Mouse (Mus musculus) hindbrain, embryonic 11.5 days (tissue): ENCODE measurements around the gene Espl1. TPM values are rescaled to one million over a fixed set of nuclear protein-coding genes. Genes with fewer than 3 reads are reported as not detected.

Experiments used
- ATAC-seq: fragments of 200-750 bp; cut with Nextera tagmentation; 2 replicates; pipeline ENCODE4 v1.8.0; 2017; ENCODE audit warnings: mild to moderate bottlenecking, moderate TSS enrichment, moderate library complexity; ENCODE audit not compliant: low FRiP score
- DNase-seq: peaks from one replicate; pipeline ENCODE4 v3.0.0-alpha.2; 2015; ENCODE audit warnings: low spot score
- H3K27ac ChIP-seq: fragments of 300-500 bp; sonication (generic); 2 replicates; pipeline ENCODE4 v1.5.1; 2014; ENCODE audit warnings: mild to moderate bottlenecking, low read depth, low read length
- H3K27me3 ChIP-seq: fragments of 300-500 bp; sonication (generic); 2 replicates; pipeline ENCODE4 v1.6.1; 2014; ENCODE audit warnings: mild to moderate bottlenecking, low read length, moderate library complexity, mixed read lengths; ENCODE audit not compliant: control insufficient read depth, insufficient read depth
- H3K36me3 ChIP-seq: fragments of 300-500 bp; sonication (generic); 2 replicates; pipeline ENCODE4 v1.6.1; 2014; ENCODE audit warnings: mild to moderate bottlenecking, low read length, moderate library complexity, mixed read lengths; ENCODE audit not compliant: control insufficient read depth, insufficient read depth
- H3K4me1 ChIP-seq: fragments of 300-500 bp; sonication (generic); replicated peaks from 2 replicates; pipeline ENCODE4 v1.6.1; 2014; ENCODE audit warnings: low read length, mixed read lengths; ENCODE audit not compliant: control insufficient read depth, insufficient read depth
- H3K4me2 ChIP-seq: fragments of 300-500 bp; sonication (generic); replicated peaks from 2 replicates; pipeline ENCODE4 v1.6.1; 2014; ENCODE audit warnings: mild to moderate bottlenecking, low read depth, low read length
- H3K4me3 ChIP-seq: fragments of 300-500 bp; sonication (generic); 2 replicates; pipeline ENCODE4 v1.5.1; 2014; ENCODE audit warnings: low read depth, low read length
- H3K9ac ChIP-seq: fragments of 300-500 bp; sonication (generic); 2 replicates; pipeline ENCODE4 v1.6.1; 2014; ENCODE audit warnings: low read depth, low read length
- H3K9me3 ChIP-seq: fragments of 300-500 bp; sonication (generic); 2 replicates; pipeline ENCODE4 v1.6.1; 2016; ENCODE audit warnings: low read length; ENCODE audit not compliant: control insufficient read depth
- WGBS: fragments of 180-500 bp; shearing (Covaris S2); extraction: QIAGEN DNeasy Blood & Tissue Kit; methylation state at CpG from one replicate; pipeline ENCODE4 v1.1.7; 2014; 5-methylcytosine and 5-hydroxymethylcytosine counted together
- polyA plus RNA-seq: library from polyadenylated mRNA; unstranded; fragments of >200 nt; fragmentation: Nextera tagmentation; extraction: Ambion mirVana; gene quantifications from 2 replicates; pipeline ENCODE4 v1.2.1, GENCODE M21; 2014

Espl1 gene
- polyA plus RNA-seq, 1 experiment from 2014 or later = 21.8 TPM

DNA sequence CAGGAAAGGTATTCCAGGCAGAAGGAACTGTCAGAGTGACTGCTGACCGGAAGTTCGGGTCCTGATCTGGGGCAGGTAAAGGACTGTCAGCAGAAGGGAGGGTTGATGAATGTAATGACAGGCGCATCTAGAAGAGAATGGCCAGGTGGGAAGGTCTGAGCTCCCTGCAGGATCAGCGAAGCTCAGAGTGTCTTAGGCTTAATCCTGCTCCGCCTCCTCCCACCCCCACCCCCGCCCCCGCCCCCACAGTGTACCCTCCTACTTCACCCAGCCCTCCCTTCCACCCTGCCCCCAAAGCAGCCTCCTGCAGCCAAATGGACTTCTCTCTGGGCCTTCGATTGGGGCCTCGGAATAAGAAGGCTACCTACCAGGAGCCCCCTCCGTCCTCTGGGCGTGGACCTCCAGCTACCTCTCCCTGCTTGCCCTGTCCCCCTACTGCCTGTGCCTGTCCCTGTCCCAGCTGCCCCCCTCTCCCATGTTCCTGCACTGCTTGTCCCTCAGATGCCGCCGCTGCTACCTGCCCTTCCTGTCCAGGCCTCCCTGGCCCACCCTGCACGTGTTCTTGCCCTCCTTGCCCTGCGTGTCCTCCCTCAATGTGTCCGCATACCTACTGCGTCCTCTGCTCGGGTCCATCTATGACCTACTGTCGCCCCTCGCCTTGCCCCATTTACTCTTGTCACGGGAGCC is 25.6 kb upstream of the Espl1 start, which contains the start of gene Gm9918:
Gm9918 (plus strand) TSS at position 290 of the 687 bp plus-strand sequence.
- no peak within 1 kb of the TSS for H3K27ac ChIP-seq
- H3K27me3 ChIP-seq = peaks cover 7% of the 10 kb centered on the region; the same call in 1 of the 2 replicates
- no peaks in the 10 kb centered on the region for H3K9me3 ChIP-seq
- 0 out of 2 replicates have a peak within 1 kb of the TSS, but pooled peaks have one; percentile 4 for H3K4me3 ChIP-seq
- no peak for ATAC-seq
- 6% methylated on average over 20 of the region's 21 CpGs for WGBS
- H3K4me2 ChIP-seq = peak within 1 kb of the TSS; percentile 24
- no peak within 1 kb of the TSS for H3K9ac ChIP-seq
- peak; percentile 16 for DNase-seq
- no peaks in the 10 kb centered on the region for H3K4me1 ChIP-seq
- H3K36me3 ChIP-seq = no peaks in the 10 kb centered on the region

DNA sequence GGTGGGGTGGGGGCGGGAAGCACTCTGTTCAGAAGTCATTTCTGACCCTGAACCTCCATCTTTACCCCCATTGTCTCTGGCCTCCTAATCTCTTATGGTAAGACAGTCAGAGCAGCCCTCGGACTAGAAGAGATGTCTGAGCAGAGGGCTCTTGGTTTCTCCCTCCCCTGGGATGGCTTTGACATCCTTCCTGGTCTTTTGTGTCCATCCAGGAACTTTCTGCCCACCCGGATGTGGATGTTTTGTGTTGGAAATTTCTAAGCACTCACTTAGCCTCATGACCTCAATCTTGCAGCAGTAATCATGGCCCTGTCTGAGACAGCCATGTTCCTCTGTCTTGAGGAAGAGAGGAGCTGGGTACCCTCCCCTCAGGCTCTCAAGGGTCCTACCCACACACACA is 24.6 kb upstream of the Espl1 start:
- Histone ChIP-seq H3K4me2 (no peak overlapping the region; the same call in 1 of the 2 replicates), H3K9ac (no peak overlapping the region), H3K36me3 (no peaks in the 10 kb centered on the region), H3K4me3 (no peak overlapping the region), H3K4me1 (no peaks in the 10 kb centered on the region), H3K9me3 (no peaks in the 10 kb centered on the region), H3K27ac (no peak overlapping the region), H3K27me3 (peaks cover 7% of the 10 kb centered on the region; the same call in 1 of the 2 replicates)
- no peak for ATAC-seq
- 24% methylated on average over 3 of the region's 3 CpGs for WGBS
- DNase-seq = no peak

DNA sequence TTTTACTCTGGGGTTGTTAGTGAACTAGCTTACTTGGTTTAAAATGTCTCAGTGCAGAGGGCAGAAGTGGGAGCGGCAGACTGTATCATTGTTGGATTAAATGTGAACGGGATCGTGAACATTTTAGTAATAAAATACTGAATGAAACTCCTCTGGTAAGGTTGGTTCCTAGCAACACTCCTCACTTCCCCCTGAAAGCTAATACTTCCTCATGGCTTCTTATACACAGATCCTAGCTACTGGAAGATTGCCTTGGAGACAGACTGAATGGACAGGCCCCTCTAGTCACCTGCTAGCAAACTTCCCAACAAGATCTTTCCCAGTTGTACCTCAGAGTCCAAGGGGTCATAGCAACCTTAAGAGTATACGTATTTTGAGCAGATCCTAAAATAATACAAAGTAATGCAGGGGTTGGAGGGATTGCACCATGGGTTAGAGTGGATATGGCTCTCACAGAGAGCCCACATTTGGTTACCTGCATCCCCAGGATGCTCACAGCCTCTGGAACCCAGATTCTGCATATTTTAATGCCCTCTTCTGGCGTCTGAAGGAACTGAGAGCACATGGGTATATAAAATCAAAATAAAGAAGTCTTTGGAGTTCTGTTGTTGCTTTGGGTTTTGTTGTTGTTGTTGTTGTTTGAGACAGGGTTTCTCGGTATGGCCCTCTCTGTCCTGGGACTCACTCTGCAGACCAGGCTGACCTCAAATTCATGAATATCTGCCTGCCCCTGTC is 21.9 kb upstream of the Espl1 start:
- peaks cover 7% of the 10 kb centered on the region; the same call in 1 of the 2 replicates for H3K27me3 ChIP-seq
- no peak overlapping the region for H3K4me2 ChIP-seq
- H3K9ac ChIP-seq = no peak overlapping the region
- no peak overlapping the region for H3K27ac ChIP-seq
- no peaks in the 10 kb centered on the region for H3K36me3 ChIP-seq
- no peak for DNase-seq
- H3K9me3 ChIP-seq = no peaks in the 10 kb centered on the region
- no peak for ATAC-seq
- no peaks in the 10 kb centered on the region for H3K4me1 ChIP-seq
- WGBS = 67% methylated on average over 6 of the region's 6 CpGs
- H3K4me3 ChIP-seq = no peak overlapping the region

DNA sequence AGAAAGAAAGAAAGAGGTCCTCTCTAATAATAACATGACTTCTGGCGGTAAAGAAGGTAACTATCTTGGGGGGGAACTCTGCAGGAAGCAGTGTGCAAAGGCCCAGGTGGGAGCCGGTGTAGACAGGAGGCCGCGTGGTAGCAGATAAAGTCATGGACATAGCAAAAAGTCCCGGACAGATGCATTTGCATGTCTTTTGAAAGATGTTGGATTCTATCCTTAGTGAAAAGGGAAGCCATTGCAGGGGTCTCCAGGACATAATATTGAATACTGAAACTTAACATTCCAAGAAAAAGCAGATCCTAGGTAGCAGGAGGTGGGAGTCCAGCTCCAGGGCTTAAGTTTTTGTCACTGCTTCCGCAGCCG is 17.4 kb upstream of the Espl1 start:
- H3K36me3 ChIP-seq = 0 out of 2 replicates have a peak, but pooled peaks cover 4% of the 10 kb centered on the region
- H3K27me3 ChIP-seq = no peaks in the 10 kb centered on the region
- no peaks in the 10 kb centered on the region for H3K9me3 ChIP-seq
- peak overlapping the region; percentile 87 for H3K9ac ChIP-seq
- DNase-seq (no peak), ATAC-seq (peak; percentile 14; the same call in 1 of the 2 replicates)
- H3K4me3 ChIP-seq = peak overlapping the region; percentile 89
- peak overlapping the region; percentile 74 for H3K27ac ChIP-seq
- peak overlapping the region; percentile 83 for H3K4me2 ChIP-seq
- 32% methylated on average over 7 of the region's 7 CpGs for WGBS
- H3K4me1 ChIP-seq = peaks cover 5% of the 10 kb centered on the region; the same call in 1 of the 2 replicates

DNA sequence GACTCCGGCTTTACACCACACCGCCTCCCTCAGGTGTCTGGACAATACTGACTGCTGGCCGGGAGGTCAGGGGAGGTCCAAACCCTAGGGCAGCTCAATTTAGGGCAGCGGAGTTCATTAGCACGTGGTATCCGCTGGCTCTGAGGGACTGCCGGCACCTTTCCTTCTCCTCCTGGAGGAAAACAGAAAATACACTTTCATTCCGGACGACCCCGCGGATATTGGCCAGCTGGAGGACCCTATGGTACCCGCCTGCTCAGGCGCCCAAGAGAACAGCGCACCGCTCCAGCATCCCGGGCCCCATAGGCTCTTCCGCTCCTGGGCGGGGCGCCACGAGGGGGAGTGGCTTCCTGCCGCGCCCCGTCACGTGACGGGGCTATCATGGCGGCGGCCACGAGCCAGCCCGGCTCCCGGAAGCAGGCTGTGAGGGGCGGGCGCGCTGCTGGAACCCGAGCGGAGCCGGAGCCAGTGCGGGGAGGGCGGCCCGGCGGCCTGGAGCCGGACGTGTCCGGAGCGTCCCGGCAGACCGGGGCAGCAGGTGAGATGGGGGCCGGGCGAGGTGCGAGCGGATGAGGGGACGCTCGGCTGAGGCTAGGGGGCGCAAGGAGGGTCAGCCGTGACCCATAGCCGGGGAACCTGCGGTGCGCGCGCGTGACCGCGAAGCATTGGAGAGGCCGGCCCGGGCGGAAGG is 16.8 kb upstream of the Espl1 start, which contains the start of gene Mfsd5:
Mfsd5 (plus strand) TSS at position 363 of the 691 bp plus-strand sequence.
- peak within 1 kb of the TSS; percentile 87 for H3K9ac ChIP-seq
- peak within 1 kb of the TSS; percentile 74 for H3K27ac ChIP-seq

DNA sequence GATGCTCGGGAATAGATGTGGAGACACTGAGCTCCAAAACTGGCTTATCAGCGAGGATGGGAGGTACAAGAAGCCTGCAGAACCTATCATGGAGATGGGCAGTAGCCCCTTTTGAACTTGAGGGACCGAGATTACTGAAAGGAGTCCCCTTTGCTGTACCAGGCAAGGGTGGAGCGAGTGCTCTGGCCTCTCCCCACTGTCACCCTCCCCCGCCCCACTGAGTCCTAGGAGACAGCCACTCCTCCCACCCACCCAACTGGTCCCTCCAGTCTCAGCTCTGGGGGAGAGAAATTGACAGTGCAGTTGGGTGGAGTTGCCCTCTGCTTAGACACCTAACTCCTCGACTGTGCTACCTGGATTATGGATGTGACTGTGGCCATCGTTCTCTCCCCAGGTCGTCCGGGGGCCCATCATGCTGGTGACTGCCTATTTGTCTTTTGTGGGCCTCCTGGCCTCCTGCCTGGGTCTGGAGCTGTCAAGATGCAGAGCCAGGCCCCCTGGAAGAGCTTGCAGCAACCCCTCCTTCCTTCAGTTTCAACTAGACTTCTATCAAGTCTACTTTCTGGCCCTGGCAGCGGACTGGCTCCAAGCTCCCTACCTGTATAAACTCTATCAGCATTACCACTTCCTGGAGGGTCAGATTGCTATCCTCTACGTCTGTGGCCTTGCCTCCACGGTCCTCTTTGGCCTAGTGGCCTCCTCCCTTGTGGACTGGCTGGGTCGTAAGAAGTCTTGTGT is 16.1 kb upstream of the Espl1 start:
- ATAC-seq (peak; percentile 49; the same call in 1 of the 2 replicates), DNase-seq (no peak)
- 30% methylated on average over 13 of the region's 13 CpGs for WGBS

More for the DNA sequence above, 16.8 kb upstream of the Espl1 start, which contains the start of gene Mfsd5:
- Histone ChIP-seq H3K4me2 (peak within 1 kb of the TSS; percentile 83), H3K36me3 (0 out of 2 replicates have a peak, but pooled peaks cover 4% of the 10 kb centered on the region), H3K27me3 (no peaks in the 10 kb centered on the region), H3K9me3 (no peaks in the 10 kb centered on the region), H3K4me1 (peaks cover 5% of the 10 kb centered on the region; the same call in 1 of the 2 replicates), H3K4me3 (peak within 1 kb of the TSS; percentile 89)
- ATAC-seq (peak; percentile 98), DNase-seq (peak; percentile 95)
- under 1% methylated on average over 65 of the region's 65 CpGs for WGBS

DNA sequence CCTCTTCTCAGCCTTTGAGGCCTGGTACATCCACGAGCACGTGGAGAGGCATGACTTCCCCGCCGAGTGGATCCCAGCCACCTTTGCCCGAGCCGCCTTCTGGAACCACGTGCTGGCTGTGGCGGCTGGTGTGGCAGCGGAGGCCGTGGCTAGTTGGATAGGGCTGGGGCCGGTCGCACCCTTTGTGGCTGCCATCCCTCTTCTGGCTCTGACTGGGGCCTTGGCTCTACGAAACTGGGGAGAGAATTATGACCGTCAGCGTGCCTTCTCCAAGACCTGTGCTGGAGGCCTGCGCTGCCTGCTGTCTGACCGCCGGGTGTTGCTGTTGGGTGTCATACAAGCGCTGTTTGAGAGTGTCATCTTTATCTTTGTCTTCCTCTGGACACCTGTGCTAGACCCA is 15.4 kb upstream of the Espl1 start:
- Histone ChIP-seq H3K27me3 (no peaks in the 10 kb centered on the region), H3K36me3 (0 out of 2 replicates have a peak, but pooled peaks cover 4% of the 10 kb centered on the region), H3K4me1 (peaks cover 5% of the 10 kb centered on the region; the same call in 1 of the 2 replicates), H3K9ac (no peak overlapping the region), H3K4me3 (peak overlapping the region; percentile 89; the same call in 1 of the 2 replicates), H3K27ac (no peak overlapping the region), H3K4me2 (no peak overlapping the region), H3K9me3 (no peaks in the 10 kb centered on the region)
- ATAC-seq = no peak
- WGBS = 98% methylated on average over 18 of the region's 19 CpGs
- DNase-seq = no peak

More for the DNA sequence above, 16.1 kb upstream of the Espl1 start:
- Histone ChIP-seq H3K4me3 (peak overlapping the region; percentile 89), H3K4me1 (peaks cover 5% of the 10 kb centered on the region; the same call in 1 of the 2 replicates), H3K9me3 (no peaks in the 10 kb centered on the region), H3K4me2 (peak overlapping the region; percentile 69), H3K36me3 (0 out of 2 replicates have a peak, but pooled peaks cover 4% of the 10 kb centered on the region), H3K27ac (peak overlapping the region; percentile 74), H3K27me3 (no peaks in the 10 kb centered on the region), H3K9ac (peak overlapping the region; percentile 87)
